Mouse (Mus musculus): Measurements from ENCODE around the gene Susd1. TPM values are rescaled to one million over a fixed set of nuclear protein-coding genes. Genes with fewer than 3 reads are reported as not detected.

Gene Susd1
- polyA plus RNA-seq, 1 experiment from 2014 or later = 10.6 TPM

DNA sequence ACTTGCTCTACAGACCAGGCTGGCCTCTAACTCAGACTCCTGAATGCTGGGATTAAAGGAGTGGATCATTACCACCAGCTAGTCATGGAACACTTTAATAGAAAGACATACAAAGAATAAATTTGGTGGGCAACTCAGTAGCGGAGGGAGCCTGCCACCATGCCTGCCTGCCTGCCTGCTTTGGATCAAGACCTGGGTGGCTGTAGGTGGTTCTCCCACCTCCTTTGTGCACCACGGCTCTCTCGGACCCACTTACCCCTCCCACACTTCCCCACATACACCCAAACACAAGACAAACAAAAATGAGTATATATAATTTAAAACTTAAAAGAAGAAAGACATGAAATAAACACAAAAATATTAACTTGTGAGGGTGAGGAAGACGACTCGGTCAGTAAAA is 18.7 kb upstream of the Susd1 start:
- H3K9ac ChIP-seq (ENCODE audit: low read depth, low read length) = no peak overlapping the region
- no peaks in the 10 kb centered on the region for H3K9me3 ChIP-seq (replicated peaks; ENCODE audit: control insufficient read depth, low read length)
- H3K4me2 ChIP-seq (ENCODE audit: low read depth, low read length) = no peak overlapping the region
- no peak overlapping the region for H3K4me3 ChIP-seq (ENCODE audit: low read depth, low read length)
- ATAC-seq (ENCODE audit: low read depth) = no peak
- WGBS (ENCODE audit: insufficient replicate concordance) = 74% methylated on average over 5 of the region's 5 CpGs
- H3K27ac ChIP-seq (ENCODE audit: low read length) = 0 out of 2 replicates have a peak overlapping the region, but pooled peaks have one; percentile 9
- H3K36me3 ChIP-seq (ENCODE audit: control insufficient read depth, insufficient read depth) = no peaks in the 10 kb centered on the region
- no peaks in the 10 kb centered on the region; the same call in none of the 2 replicates for H3K4me1 ChIP-seq (ENCODE audit: control insufficient read depth, low read depth, low read length)
- H3K27me3 ChIP-seq (ENCODE audit: control insufficient read depth, insufficient read depth, low read depth, low read length) = no peaks in the 10 kb centered on the region

GRCm38 (mm10) chr4:59455465-59455864 is 17.0 kb upstream of the Susd1 start:
- ATAC-seq (ENCODE audit: low read depth) = 0 out of 2 replicates have a peak, but pooled peaks have one; percentile 32
- no peak overlapping the region for H3K9ac ChIP-seq (ENCODE audit: low read depth, low read length)
- H3K4me3 ChIP-seq (ENCODE audit: low read depth, low read length) = no peak overlapping the region
- H3K27ac ChIP-seq (ENCODE audit: low read length) = 0 out of 2 replicates have a peak overlapping the region, but pooled peaks have one; percentile 43
- H3K27me3 ChIP-seq (ENCODE audit: control insufficient read depth, insufficient read depth, low read depth, low read length) = no peaks in the 10 kb centered on the region
- H3K4me1 ChIP-seq (ENCODE audit: control insufficient read depth, low read depth, low read length) = no peaks in the 10 kb centered on the region; the same call in none of the 2 replicates
- no peaks in the 10 kb centered on the region for H3K9me3 ChIP-seq (replicated peaks; ENCODE audit: control insufficient read depth, low read length)
- H3K36me3 ChIP-seq (ENCODE audit: control insufficient read depth, insufficient read depth) = no peaks in the 10 kb centered on the region
- H3K4me2 ChIP-seq (ENCODE audit: low read depth, low read length) = no peak overlapping the region
- WGBS (ENCODE audit: insufficient replicate concordance) = 24% methylated on average over 2 of the region's 2 CpGs

DNA sequence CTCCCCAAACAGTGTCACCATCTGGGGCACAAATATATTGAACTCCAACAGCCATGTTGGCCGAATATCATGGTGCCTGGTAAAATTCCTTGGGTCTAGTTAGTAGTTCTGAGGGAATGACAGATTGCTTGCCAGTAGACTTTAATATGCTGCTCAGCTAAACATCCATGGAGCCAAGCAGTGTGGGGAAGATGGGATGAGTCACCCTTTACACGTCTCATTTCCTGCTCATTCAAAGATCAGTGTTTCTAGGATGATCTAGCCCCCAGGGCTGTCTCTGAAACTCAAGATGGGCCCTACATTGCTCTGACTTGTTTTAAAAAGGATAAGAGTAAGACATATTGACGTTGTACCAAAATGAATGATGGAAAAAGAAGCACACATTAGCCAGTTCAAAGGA is 15.6 kb upstream of the Susd1 start:
- no peaks in the 10 kb centered on the region; the same call in 1 of the 2 replicates for H3K4me1 ChIP-seq (ENCODE audit: control insufficient read depth, low read depth, low read length)
- H3K4me2 ChIP-seq (ENCODE audit: low read depth, low read length) = no peak overlapping the region
- no peak overlapping the region for H3K4me3 ChIP-seq (ENCODE audit: low read depth, low read length)
- no peaks in the 10 kb centered on the region for H3K36me3 ChIP-seq (ENCODE audit: control insufficient read depth, insufficient read depth)
- ATAC-seq (ENCODE audit: low read depth) = no peak
- no peak overlapping the region for H3K27ac ChIP-seq (ENCODE audit: low read length)
- 62% methylated on average over 3 of the region's 3 CpGs for WGBS (ENCODE audit: insufficient replicate concordance)
- no peaks in the 10 kb centered on the region for H3K27me3 ChIP-seq (ENCODE audit: control insufficient read depth, insufficient read depth, low read depth, low read length)
- no peaks in the 10 kb centered on the region for H3K9me3 ChIP-seq (replicated peaks; ENCODE audit: control insufficient read depth, low read length)
- H3K9ac ChIP-seq (ENCODE audit: low read depth, low read length) = no peak overlapping the region

DNA sequence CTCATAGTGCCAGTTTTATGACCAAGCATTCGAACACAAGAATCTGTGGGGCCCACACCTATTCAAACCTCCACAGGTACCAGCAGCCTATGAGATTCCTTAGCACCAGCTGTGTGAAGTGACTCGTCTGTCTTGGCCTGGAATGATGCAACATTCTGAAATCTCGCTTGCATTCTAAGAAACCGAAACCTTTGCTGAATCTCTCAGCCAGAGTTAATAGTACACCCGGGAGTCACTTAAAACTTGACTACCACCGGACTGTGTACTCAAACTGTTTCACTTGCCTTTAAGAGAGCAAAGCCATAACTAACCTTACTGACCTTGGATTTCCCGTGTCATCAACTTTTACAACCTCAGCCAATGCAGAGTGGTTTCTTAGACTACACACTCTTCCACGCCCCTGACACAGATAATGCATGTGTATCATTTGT is 14.1 kb upstream of the Susd1 start:
- Histone ChIP-seq H3K27ac (ENCODE audit: low read length) (no peak overlapping the region), H3K4me3 (ENCODE audit: low read depth, low read length) (no peak overlapping the region), H3K27me3 (ENCODE audit: control insufficient read depth, insufficient read depth, low read depth, low read length) (no peaks in the 10 kb centered on the region), H3K4me2 (ENCODE audit: low read depth, low read length) (no peak overlapping the region), H3K9ac (ENCODE audit: low read depth, low read length) (no peak overlapping the region), H3K36me3 (ENCODE audit: control insufficient read depth, insufficient read depth) (no peaks in the 10 kb centered on the region), H3K4me1 (ENCODE audit: control insufficient read depth, low read depth, low read length) (no peaks in the 10 kb centered on the region), H3K9me3 (replicated peaks; ENCODE audit: control insufficient read depth, low read length) (no peaks in the 10 kb centered on the region)
- ATAC-seq (ENCODE audit: low read depth) = no peak
- 64% methylated on average over 8 of the region's 8 CpGs for WGBS (ENCODE audit: insufficient replicate concordance)

DNA sequence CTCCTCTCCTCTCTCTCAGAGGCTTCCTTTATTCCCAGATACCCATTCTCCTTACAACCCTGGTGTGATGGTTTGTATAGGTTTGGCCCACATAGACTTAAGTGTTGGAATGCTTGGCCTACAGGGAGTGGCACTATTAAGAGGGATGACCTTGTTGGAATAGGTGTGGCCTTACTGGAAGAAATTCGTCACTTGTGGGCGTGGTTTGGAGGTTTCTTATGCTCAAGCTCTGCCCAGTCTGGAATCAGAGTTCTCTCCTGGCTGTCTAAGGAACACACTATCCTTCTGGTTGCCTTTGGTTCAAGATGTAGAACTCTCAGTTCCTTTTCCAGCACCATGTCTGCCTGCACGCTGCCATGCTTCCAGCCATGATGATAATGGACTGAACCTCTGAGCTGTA is 12.5 kb upstream of the Susd1 start:
- H3K4me1 ChIP-seq (ENCODE audit: control insufficient read depth, low read depth, low read length) = no peaks in the 10 kb centered on the region
- no peaks in the 10 kb centered on the region for H3K9me3 ChIP-seq (replicated peaks; ENCODE audit: control insufficient read depth, low read length)
- H3K27ac ChIP-seq (ENCODE audit: low read length) = no peak overlapping the region
- H3K27me3 ChIP-seq (ENCODE audit: control insufficient read depth, insufficient read depth, low read depth, low read length) = no peaks in the 10 kb centered on the region
- no peaks in the 10 kb centered on the region for H3K36me3 ChIP-seq (ENCODE audit: control insufficient read depth, insufficient read depth)
- 78% methylated on average over 3 of the region's 3 CpGs for WGBS (ENCODE audit: insufficient replicate concordance)
- no peak overlapping the region for H3K4me3 ChIP-seq (ENCODE audit: low read depth, low read length)
- H3K4me2 ChIP-seq (ENCODE audit: low read depth, low read length) = no peak overlapping the region
- no peak for ATAC-seq (ENCODE audit: low read depth)
- no peak overlapping the region for H3K9ac ChIP-seq (ENCODE audit: low read depth, low read length)

DNA sequence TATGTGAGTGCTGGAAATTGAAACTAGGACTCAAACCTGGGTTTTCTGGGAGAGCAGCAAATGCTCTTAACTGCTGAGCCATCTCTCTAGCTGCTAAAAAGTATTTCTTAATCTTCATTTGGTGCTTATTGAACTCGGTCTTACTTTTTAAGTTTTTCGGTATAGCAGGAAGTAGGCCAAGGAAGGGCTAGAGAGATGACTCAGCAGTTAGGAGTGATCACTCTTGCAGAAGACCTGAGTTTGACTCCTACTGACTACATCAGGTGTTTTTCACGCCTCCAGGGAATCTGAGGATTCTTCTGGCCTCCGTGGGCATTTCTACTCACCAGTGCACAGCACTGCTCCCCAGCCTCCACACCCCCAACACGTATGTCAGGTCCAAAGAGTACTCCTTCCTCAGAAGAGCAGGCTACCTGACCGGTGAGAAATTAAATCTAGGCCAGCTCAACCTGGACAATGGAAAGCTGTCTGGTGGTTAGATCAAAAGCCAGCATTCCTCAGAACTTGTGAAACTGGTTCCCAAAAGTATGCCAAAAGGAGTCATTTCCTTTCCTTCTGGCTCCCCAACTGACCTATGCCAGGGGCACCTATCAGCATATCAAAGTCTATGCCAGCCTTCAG is 11.9 kb upstream of the Susd1 start:
- no peak overlapping the region for H3K27ac ChIP-seq (ENCODE audit: low read length)
- no peak overlapping the region for H3K9ac ChIP-seq (ENCODE audit: low read depth, low read length)
- H3K9me3 ChIP-seq (replicated peaks; ENCODE audit: control insufficient read depth, low read length) = no peaks in the 10 kb centered on the region
- 51% methylated on average over 6 of the region's 6 CpGs for WGBS (ENCODE audit: insufficient replicate concordance)
- H3K36me3 ChIP-seq (ENCODE audit: control insufficient read depth, insufficient read depth) = no peaks in the 10 kb centered on the region
- H3K4me3 ChIP-seq (ENCODE audit: low read depth, low read length) = no peak overlapping the region
- peaks cover 3% of the 10 kb centered on the region for H3K4me1 ChIP-seq (ENCODE audit: control insufficient read depth, low read depth, low read length)
- no peak overlapping the region for H3K4me2 ChIP-seq (ENCODE audit: low read depth, low read length)
- ATAC-seq (ENCODE audit: low read depth) = no peak
- H3K27me3 ChIP-seq (ENCODE audit: control insufficient read depth, insufficient read depth, low read depth, low read length) = no peaks in the 10 kb centered on the region

DNA sequence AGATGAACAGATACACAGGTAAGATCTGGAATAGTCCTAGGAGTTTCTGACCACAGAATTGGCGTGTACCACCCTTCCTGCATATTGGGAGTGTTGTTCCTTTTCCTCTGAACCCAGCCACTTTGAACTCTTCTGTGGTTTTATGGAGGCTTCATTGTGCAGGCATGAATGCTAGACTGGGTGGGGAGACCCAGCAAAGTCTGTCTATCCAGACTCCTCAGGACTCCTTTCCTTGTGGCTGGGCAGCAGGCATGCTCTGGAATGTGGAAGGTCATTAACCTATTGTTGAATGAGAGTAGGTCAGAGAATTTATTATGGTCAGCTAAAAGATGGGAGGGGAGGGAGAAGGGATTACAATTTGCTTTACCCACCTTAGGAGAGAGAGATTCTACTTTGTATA is 8.9 kb upstream of the Susd1 start:
- Histone ChIP-seq H3K9me3 (replicated peaks; ENCODE audit: control insufficient read depth, low read length) (no peaks in the 10 kb centered on the region), H3K9ac (ENCODE audit: low read depth, low read length) (no peak overlapping the region), H3K27me3 (ENCODE audit: control insufficient read depth, insufficient read depth, low read depth, low read length) (no peaks in the 10 kb centered on the region), H3K4me3 (ENCODE audit: low read depth, low read length) (no peak overlapping the region), H3K27ac (ENCODE audit: low read length) (no peak overlapping the region), H3K4me2 (ENCODE audit: low read depth, low read length) (no peak overlapping the region), H3K36me3 (ENCODE audit: control insufficient read depth, insufficient read depth) (no peaks in the 10 kb centered on the region), H3K4me1 (ENCODE audit: control insufficient read depth, low read depth, low read length) (peaks cover 3% of the 10 kb centered on the region)
- ATAC-seq (ENCODE audit: low read depth) = no peak
- WGBS (ENCODE audit: insufficient replicate concordance) = 65% methylated on average over 1 of the region's 1 CpGs

DNA sequence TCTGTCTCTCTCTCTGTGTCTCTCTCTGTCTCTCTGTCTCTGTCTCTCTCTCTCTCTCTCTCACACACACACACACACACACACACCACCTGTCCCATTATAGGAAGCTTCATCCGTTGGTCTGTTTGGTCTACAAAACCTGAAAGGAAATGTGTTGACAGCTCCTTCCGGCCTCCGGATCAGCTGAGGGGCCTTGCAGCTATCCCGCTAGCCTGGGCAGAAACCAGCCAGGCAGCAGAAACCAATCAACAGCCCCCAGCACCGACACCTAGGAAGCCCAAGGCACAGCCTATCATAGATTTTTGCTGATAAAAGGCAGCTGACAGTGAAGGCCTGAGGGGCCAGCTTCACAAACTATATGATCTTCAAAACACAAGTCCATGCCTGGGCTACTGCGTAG is 7.1 kb upstream of the Susd1 start:
- Histone ChIP-seq H3K9ac (ENCODE audit: low read depth, low read length) (no peak overlapping the region), H3K4me3 (ENCODE audit: low read depth, low read length) (no peak overlapping the region), H3K27me3 (ENCODE audit: control insufficient read depth, insufficient read depth, low read depth, low read length) (no peaks in the 10 kb centered on the region), H3K4me2 (ENCODE audit: low read depth, low read length) (no peak overlapping the region), H3K4me1 (ENCODE audit: control insufficient read depth, low read depth, low read length) (peaks cover 14% of the 10 kb centered on the region), H3K27ac (ENCODE audit: low read length) (peak overlapping the region; percentile 58), H3K9me3 (replicated peaks; ENCODE audit: control insufficient read depth, low read length) (no peaks in the 10 kb centered on the region), H3K36me3 (ENCODE audit: control insufficient read depth, insufficient read depth) (no peaks in the 10 kb centered on the region)
- WGBS (ENCODE audit: insufficient replicate concordance) = 19% methylated on average over 6 of the region's 6 CpGs
- ATAC-seq (ENCODE audit: low read depth) = peak; percentile 48; the same call in 1 of the 2 replicates

DNA sequence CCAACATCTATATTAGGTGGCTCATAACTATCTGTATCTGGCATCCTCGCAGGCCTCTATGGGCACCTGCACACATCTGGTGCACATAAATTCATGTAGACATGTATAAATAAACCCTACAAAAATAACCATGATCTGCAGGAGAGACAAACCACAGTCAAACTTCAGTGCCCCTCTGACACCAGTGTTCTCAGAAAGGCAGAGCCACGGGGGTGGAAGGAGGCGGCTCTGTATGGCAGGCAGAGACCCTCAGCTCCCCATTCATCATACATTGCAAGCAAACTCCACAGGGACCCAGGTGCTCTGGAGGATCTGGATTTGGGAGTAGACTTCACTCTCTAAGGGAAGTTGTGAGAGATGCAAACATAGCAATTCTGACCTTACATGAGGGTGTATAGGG is 6.6 kb upstream of the Susd1 start:
- no peaks in the 10 kb centered on the region for H3K9me3 ChIP-seq (replicated peaks; ENCODE audit: control insufficient read depth, low read length)
- no peak for ATAC-seq (ENCODE audit: low read depth)
- H3K27ac ChIP-seq (ENCODE audit: low read length) = peak overlapping the region; percentile 36; the same call in 1 of the 2 replicates

More for the DNA sequence above, 6.6 kb upstream of the Susd1 start:
- Histone ChIP-seq H3K9ac (ENCODE audit: low read depth, low read length) (no peak overlapping the region), H3K27me3 (ENCODE audit: control insufficient read depth, insufficient read depth, low read depth, low read length) (no peaks in the 10 kb centered on the region), H3K4me1 (ENCODE audit: control insufficient read depth, low read depth, low read length) (peaks cover 19% of the 10 kb centered on the region), H3K4me3 (ENCODE audit: low read depth, low read length) (no peak overlapping the region), H3K36me3 (ENCODE audit: control insufficient read depth, insufficient read depth) (no peaks in the 10 kb centered on the region), H3K4me2 (ENCODE audit: low read depth, low read length) (no peak overlapping the region)
- 47% methylated on average over 3 of the region's 3 CpGs for WGBS (ENCODE audit: insufficient replicate concordance)

Data from liver, embryonic 16.5 days (tissue).